Mouse (Mus musculus) heart, postnatal 0 days (tissue): Measurements from ENCODE around the gene Egfl7. TPM values are rescaled to one million over a fixed set of nuclear protein-coding genes. Genes with fewer than 3 reads are reported as not detected.

Experiments used
- ATAC-seq: fragments of 200-750 bp; cut with Nextera tagmentation; 2 replicates; pipeline ENCODE4 v1.8.0; 2017; ENCODE audit warnings: low read depth, moderate number of reproducible peaks, moderate library complexity; ENCODE audit not compliant: insufficient read depth
- DNase-seq: peaks from one replicate; pipeline ENCODE4 v3.0.0-alpha.2; 2016; ENCODE audit warnings: low spot score
- H3K27ac ChIP-seq: fragments of 300-500 bp; sonication (generic); 2 replicates; pipeline ENCODE4 v1.5.1; 2014; ENCODE audit warnings: low read depth, mild to moderate bottlenecking
- H3K27me3 ChIP-seq: fragments of 300-500 bp; sonication (generic); 2 replicates; pipeline ENCODE4 v1.6.1; 2014; ENCODE audit warnings: low read length, mixed read lengths; ENCODE audit not compliant: control insufficient read depth, insufficient read depth
- H3K36me3 ChIP-seq: fragments of 300-500 bp; sonication (generic); replicated peaks from 2 replicates; pipeline ENCODE4 v1.6.1; 2014; ENCODE audit warnings: low read length, mixed read lengths; ENCODE audit not compliant: control insufficient read depth, insufficient read depth
- H3K4me1 ChIP-seq: fragments of 300-500 bp; sonication (generic); 2 replicates; pipeline ENCODE4 v1.6.1; 2014; ENCODE audit warnings: antibody characterized with exemption; ENCODE audit not compliant: control insufficient read depth, insufficient read depth
- H3K4me2 ChIP-seq: fragments of 300-500 bp; sonication (generic); 2 replicates; pipeline ENCODE4 v1.6.1; 2014; ENCODE audit warnings: low read depth, mild to moderate bottlenecking, low read length, moderate library complexity
- H3K4me3 ChIP-seq: fragments of 300-500 bp; sonication (generic); 2 replicates; pipeline ENCODE4 v1.5.1; 2014; ENCODE audit warnings: low read depth, low read length
- H3K9ac ChIP-seq: fragments of 300-500 bp; sonication (generic); replicated peaks from 2 replicates; pipeline ENCODE4 v1.6.1; 2014; ENCODE audit warnings: low read depth, low read length, mixed read lengths
- H3K9me3 ChIP-seq: fragments of 300-500 bp; sonication (generic); replicated peaks from 2 replicates; pipeline ENCODE4 v1.6.1; 2016; ENCODE audit warnings: low read length; ENCODE audit not compliant: control insufficient read depth
- CTCF ChIP-seq: IDR thresholded peaks from 2 replicates; pipeline ENCODE4 v1.5.1; 2016; ENCODE audit warnings: antibody characterized with exemption, control low read depth, low read depth
- EP300 ChIP-seq: IDR thresholded peaks from 2 replicates; pipeline ENCODE4 v1.6.1; 2016; ENCODE audit warnings: antibody characterized with exemption, low read depth
- WGBS: fragments of 180-500 bp; shearing (Covaris S2); extraction: QIAGEN DNeasy Blood & Tissue Kit; methylation state at CpG from one replicate; pipeline ENCODE4 v1.1.7; 2014; 5-methylcytosine and 5-hydroxymethylcytosine counted together
- polyA plus RNA-seq: library from polyadenylated mRNA; unstranded; fragments of >200 nt; fragmentation: Nextera tagmentation; extraction: Ambion mirVana; gene quantifications from 2 replicates; pipeline ENCODE4 v1.2.1, GENCODE M21; 2015
- total RNA-seq: library from RNA; depleted of rRNA; stranded (reverse); fragments of >200 nt; gene quantifications from 2 replicates; pipeline ENCODE4 v1.2.3, GENCODE M21; 2014; ENCODE audit warnings: low replicate concordance

Gene Egfl7
- total and polyA plus RNA-seq, 2 experiments from 2014 or later: 158 to 375 TPM

DNA sequence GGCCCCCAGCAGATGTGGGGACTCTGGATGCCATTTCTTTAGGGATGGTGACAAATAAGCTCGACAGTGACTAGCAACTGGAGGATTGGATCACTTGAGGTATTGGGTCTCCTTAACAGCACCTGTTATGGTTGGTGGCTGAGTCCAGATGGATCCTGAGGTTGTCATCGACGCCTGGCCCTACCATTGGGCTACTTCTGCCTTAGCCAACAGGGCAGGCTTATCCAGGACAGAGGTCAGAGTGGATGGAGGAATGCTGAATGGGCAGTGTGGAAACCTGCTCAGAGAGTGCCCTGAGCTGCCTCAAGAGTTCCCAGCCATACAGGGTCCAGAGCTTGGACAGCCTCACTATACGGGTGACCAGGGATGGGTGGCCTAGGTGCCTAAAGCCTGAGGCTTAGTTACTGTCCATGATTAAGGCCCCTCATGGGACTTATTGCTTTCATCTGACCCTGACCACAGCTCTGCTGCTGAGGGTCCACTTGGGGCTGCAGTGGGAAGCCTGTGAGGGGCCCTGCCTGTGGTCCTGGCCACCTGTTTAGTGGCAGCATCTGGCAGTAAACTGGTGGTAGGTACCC lies 54.2 kb downstream of the Egfl7 start:
- peaks cover 13% of the 10 kb centered on the region for H3K4me1 ChIP-seq
- no peak overlapping the region for H3K27ac ChIP-seq
- no peak overlapping the region for H3K9ac ChIP-seq
- H3K27me3 ChIP-seq: no peaks in the 10 kb centered on the region; the same call in 1 of the 2 replicates
- no peak overlapping the region for H3K4me3 ChIP-seq
- DNase-seq (no peak), ATAC-seq (no peak)
- H3K4me2 ChIP-seq: no peak overlapping the region
- no peak for TF ChIP-seq EP300
- WGBS: 73% methylated on average over 4 of the region's 4 CpGs
- H3K36me3 ChIP-seq: peaks cover 29% of the 10 kb centered on the region
- no peaks in the 10 kb centered on the region for H3K9me3 ChIP-seq

DNA sequence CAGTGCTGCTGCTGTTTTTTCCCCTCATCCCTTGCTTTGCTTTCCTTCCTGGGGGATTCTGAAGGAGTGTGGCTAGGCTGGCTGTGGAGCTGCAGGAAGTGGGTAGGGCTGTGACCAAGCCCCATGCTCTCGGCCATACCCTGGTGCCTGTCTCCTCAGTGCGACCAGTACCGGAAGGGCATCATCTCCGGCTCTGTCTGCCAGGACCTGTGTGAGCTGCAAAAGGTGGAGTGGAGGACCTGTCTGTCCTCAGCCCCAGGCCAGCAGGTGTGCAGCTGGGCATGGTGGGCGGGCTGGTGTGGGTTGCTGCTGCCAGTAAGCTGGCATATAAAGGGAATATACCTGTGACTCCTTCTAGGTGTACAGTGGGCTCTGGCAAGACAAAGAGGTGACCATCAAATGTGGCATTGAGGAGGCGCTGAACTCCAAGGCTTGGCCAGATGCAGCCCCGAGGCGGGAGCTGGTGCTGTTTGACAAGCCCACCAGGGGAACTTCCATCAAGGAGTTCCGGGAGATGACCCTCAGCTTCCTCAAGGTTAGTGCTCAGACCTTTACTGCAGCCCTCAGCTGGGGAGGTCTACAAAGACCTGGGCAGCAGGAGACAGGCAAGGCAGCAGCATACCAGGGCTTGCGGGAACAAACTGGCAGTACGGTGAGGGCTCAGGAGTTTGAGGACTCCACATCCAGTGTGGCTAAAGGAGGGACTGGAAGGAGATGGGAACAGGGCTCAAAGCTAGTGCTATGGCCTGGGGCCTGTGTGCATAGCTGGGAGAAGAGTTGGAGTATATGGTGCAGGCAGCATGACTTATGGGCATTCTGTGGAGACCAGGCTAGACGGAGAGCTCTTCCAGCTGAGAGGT lies 55.0 kb downstream of the Egfl7 start:
- 59% methylated on average over 12 of the region's 12 CpGs for WGBS
- TF ChIP-seq EP300: no peak
- no peak for DNase-seq

DNA sequence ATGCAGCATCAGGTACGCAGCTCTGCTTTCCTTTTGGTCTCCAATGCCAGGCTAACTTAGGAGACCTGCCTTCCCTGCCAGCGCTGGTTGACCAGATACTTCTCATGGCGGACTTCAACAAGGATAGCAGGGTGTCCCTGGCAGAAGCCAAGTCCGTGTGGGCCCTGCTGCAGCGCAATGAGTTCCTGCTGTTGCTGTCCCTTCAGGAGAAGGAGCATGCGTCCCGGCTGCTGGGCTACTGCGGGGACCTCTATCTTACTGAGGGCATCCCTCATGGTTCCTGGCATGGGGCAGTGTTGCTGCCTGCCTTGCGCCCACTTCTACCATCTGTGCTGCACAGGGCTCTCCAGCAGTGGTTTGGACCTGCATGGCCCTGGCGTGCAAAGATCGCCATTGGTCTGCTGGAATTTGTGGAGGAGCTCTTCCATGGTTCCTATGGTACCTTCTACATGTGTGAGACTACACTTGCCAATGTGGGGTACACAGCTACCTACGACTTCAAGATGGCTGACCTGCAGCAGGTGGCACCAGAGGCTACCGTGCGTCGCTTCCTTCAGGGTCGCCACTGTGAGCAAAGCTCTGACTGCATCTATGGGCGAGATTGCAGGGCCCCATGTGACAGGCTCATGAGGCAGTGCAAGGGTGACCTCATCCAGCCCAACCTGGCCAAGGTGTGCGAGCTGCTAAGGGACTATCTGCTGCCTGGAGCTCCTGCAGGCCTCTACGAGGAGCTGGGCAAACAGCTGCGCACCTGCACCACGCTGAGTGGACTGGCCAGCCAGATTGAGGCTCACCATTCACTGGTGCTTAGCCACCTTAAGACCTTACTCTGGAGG lies 55.9 kb downstream of the Egfl7 start:
- TF ChIP-seq CTCF: no peak
- TF ChIP-seq EP300: no peak
- H3K27me3 ChIP-seq: no peaks in the 10 kb centered on the region
- WGBS: 76% methylated on average over 21 of the region's 21 CpGs
- ATAC-seq: no peak
- H3K9me3 ChIP-seq: no peaks in the 10 kb centered on the region
- no peak for DNase-seq
- no peak overlapping the region for H3K27ac ChIP-seq
- H3K4me2 ChIP-seq: no peak overlapping the region
- H3K4me1 ChIP-seq: peaks cover 15% of the 10 kb centered on the region
- H3K4me3 ChIP-seq: no peak overlapping the region
- no peak overlapping the region for H3K9ac ChIP-seq
- H3K36me3 ChIP-seq: peaks cover 29% of the 10 kb centered on the region

More for the DNA sequence above, 55.0 kb downstream of the Egfl7 start:
- Histone ChIP-seq H3K27me3 (no peaks in the 10 kb centered on the region), H3K4me2 (no peak overlapping the region), H3K9me3 (no peaks in the 10 kb centered on the region), H3K27ac (no peak overlapping the region), H3K9ac (no peak overlapping the region), H3K36me3 (peaks cover 29% of the 10 kb centered on the region), H3K4me3 (no peak overlapping the region), H3K4me1 (peaks cover 15% of the 10 kb centered on the region)
- ATAC-seq: no peak

DNA sequence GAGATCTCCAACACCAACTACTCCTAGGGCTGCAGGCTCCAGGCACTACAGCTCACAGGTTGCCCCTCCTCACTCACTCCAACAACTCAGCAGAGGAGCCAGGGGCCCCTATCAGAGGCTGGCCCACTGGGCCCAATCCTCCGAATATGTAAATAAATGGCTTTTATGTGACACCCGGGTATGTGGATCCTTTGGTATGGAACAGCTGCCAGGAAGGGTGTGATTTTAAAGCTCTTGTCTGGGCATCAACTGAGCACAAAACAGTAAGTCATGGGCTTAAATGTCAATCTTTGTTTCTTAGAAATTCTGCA lies 56.5 kb downstream of the Egfl7 start:
- Histone ChIP-seq H3K36me3 (peaks cover 29% of the 10 kb centered on the region), H3K4me3 (no peak overlapping the region), H3K9ac (no peak overlapping the region), H3K4me1 (peaks cover 15% of the 10 kb centered on the region), H3K27me3 (no peaks in the 10 kb centered on the region), H3K27ac (no peak overlapping the region), H3K9me3 (no peaks in the 10 kb centered on the region), H3K4me2 (no peak overlapping the region)
- no peak for ATAC-seq
- WGBS: 56% methylated on average over 2 of the region's 2 CpGs
- no peak for DNase-seq
- TF ChIP-seq EP300 (no peak), CTCF (no peak)

DNA sequence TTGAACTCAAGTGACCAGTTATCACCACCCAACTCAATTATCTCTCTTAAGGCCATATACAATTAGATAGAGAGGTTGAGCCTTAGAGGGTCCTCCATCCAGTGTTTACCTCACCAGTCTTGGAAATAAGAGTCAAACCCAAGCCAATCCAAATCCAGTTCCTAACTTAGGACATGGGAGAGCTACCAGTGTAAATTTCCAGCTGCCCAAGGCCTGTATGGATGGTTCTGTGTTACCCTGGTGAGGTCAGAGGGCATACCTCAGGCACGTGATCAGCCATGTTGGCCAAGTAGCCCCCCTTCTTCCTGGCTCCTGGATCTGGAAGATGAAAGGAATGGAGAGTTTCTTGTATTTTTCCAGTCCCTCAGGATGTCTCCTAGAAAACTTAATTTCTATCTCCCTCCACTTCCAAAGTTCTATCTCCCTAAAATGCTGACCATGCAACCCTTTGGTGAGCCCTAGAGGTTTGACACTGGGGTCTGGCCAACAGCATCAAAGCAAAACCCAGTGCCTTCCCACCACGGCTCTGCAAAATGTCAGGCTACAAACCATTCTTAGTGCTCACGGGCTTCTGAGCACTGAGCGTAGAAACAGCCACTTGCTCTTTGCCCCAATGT lies 57.6 kb downstream of the Egfl7 start:
- ATAC-seq (no peak), DNase-seq (no peak)
- 73% methylated on average over 4 of the region's 4 CpGs for WGBS
- Histone ChIP-seq H3K27ac (no peak overlapping the region), H3K9me3 (no peaks in the 10 kb centered on the region), H3K4me1 (peaks cover 15% of the 10 kb centered on the region), H3K9ac (no peak overlapping the region), H3K4me2 (no peak overlapping the region), H3K4me3 (no peak overlapping the region), H3K27me3 (no peaks in the 10 kb centered on the region), H3K36me3 (peaks cover 29% of the 10 kb centered on the region)
- TF ChIP-seq CTCF: no peak
- no peak for TF ChIP-seq EP300
